Mouse (Mus musculus) spleen, adult 2 months (tissue): ENCODE results near the gene C8a.

Experiments
- CTCF ChIP-seq: fragments of 200-500 bp; IDR thresholded peaks from 2 replicates; pipeline ENCODE4 v1.5.1; 2011; ENCODE audit warnings: mild to moderate bottlenecking, inconsistent platforms; ENCODE audit not compliant: insufficient read depth, insufficient read length, insufficient replicate concordance; ENCODE audit errors: extremely low read depth
- POLR2A ChIP-seq: fragments of 200-500 bp; IDR thresholded peaks from 2 replicates; pipeline ENCODE4 v1.6.1; 2011; ENCODE audit warnings: low read depth, low read length, inconsistent platforms

- no peak for TF ChIP-seq POLR2A
- no peak for TF ChIP-seq CTCF
Measured at GRCm38 (mm10) chr4:104876323-104876722, at the start of gene C8a.
